Mouse (Mus musculus) bone marrow macrophage, adult 2 months (primary cell): ENCODE data around the gene Srbd1.

Experiments
- CTCF ChIP-seq: IDR thresholded peaks from 2 replicates; pipeline ENCODE4 v1.5.1; 2012; ENCODE audit warnings: low read depth, mild to moderate bottlenecking, low read length, moderate library complexity
- POLR2A ChIP-seq: IDR thresholded peaks from 2 replicates; pipeline ENCODE4 v1.6.1; 2012; ENCODE audit warnings: mild to moderate bottlenecking, low read depth, low read length, borderline replicate concordance

DNA sequence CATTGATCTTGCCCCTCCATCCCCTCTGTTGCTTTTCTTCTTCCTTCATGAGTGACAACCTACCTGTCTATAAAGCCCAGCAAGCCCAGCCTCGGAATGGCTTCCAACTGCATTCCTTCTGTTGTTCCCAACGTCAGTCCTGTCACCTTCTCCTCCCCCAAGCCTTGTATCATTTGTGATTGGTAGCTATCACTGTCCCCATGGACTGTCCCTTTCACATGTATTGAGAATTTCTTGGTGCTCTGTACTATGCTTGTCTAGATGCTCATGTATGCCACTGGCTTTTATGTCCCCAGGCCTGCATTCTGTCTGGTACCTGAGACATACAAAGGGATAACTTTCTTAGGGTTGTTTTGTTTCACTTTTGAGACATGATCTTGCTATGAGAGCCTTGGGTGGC lies 193.2 kb downstream of the Srbd1 start:
- TF ChIP-seq CTCF = no peak
- TF ChIP-seq POLR2A = no peak
